Mouse (Mus musculus) retina, postnatal 1 day (tissue): Measurements from ENCODE around the gene Thbd.
A peak's percentile ranks its signal among the peaks of the same experiment; 100 is the strongest.

ENCODE experiments used
- DNase-seq: peaks from one replicate; pipeline ENCODE4 v3.0.0-alpha.2; 2012

The Thbd gene

DNA sequence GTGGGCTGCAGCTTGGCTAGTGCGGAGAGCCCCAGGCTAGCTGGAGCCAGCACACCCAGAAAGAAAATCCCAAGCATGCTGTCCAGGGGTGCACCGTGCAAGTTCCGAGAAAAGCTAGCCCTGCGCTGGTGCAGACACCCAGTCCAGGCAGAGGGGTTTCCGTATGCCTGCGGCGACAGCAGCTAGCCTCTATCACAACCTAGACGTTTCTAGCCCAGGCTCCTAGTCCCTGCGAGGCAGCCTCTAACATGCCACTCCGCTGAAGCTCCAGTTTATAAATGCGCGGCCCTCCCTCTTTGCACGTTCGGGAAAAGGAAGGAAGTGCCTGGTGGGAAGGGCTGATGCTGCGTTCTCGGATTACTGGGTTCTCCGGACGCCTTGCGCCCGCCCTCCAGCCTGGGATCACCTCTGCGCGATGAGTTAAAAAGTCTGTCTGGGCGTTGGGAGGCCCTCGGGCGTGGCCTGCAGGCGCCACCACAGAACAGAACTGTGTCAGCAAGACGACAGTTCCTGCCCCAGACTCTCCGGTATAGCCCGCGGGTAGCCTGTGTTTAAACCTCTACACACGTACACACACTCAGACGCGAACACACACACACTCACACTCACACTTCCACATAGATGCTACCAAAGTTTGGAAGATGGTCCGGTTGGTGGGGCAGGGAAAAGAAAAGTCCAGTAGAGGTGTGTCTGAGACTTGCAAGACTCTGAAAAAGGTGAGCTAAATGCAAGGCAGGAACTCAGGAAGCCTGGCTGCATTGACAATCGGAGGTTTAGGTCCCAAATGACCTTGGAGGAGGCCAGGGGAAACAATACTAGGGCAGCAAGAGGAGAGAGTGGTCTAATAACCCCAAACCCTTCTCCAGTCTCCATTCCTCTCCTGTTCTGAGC is at the start of gene Thbd:
TSS of gene Thbd (minus strand) at position 319 of the 891 bp plus-strand sequence.
- peak; percentile 50 for DNase-seq

DNA sequence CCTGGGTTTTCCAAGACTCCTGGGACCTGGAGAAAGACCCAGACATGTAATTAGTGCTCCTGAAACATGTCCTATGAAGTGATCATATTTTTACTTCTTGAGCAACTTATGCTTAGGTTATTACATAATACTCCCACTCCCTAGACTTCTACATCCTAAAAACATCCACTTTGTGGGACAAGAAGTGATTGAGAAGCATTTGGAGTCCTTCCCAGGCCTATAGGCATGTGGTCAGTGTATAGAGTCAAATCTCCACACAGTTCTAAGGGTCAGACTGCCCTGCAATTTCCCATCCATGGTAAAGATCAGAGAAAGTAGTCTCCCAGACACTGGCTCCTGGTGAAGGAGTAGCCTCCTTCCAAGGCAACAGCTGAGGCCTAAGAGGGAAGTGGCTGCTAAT is 47.4 kb upstream of the Thbd start:
- DNase-seq = no peak

DNA sequence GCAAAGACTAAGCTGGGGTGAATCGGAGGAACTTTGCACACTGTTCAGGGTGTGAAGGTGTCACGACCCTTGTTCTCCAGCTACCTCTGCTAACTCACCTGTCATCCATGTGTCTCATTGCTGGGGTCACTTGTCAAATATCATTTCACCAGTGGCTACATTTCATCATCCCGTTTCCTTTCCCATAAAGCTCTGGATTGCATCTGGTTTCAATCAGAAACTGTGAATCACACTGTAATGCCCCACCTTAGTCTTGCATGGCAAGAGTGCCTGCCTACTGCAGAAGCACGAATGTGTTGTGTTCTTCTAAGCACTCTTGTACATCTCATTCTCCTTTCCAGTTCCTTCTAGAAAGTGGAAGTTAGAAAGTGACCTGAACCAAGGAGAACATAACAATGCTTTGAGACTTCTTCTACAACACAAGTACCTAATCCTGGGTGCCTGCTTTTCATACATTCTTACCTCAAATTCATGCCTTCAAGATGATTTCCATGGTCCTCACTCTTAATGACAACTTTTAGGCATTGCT is 46.1 kb upstream of the Thbd start:
- no peak for DNase-seq

DNA sequence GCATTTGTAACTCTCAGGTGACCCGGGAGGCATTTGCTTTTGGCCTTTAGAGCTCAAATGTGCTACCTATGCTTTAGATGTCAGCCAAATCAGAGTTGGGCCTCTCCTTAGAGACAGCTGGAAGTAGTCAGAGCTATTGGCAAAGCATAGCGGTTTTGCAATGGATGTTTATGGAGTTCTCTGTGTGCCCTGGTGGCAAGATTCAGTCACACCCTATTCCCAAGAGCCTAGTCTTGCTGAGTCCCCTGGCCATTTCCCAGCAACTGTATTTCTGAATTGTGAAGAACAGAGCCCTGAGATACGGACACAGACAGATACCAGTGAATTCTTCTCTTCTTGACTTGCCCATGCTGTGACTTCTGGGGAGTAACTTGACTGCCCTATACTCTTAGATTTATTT is 45.1 kb upstream of the Thbd start:
- no peak for DNase-seq

DNA sequence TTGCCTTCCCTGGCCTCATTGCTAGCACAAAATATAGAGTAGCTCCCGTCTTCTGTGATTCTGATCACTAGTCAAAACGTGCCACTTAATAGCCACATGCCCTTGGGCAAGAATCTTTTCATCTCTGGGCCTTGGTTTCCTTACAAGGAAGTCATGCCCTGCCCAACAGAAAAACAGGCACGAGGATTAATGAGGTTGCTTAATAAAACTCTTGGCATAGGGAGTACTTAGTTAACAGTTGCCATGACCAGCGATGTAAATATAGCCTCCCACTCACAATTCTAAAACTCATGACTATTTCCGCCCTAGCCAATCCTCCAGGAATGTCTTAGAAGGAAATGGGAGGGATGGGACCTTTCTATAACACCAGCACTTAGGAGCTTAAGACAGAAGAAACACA is 43.5 kb upstream of the Thbd start:
- no peak for DNase-seq

DNA sequence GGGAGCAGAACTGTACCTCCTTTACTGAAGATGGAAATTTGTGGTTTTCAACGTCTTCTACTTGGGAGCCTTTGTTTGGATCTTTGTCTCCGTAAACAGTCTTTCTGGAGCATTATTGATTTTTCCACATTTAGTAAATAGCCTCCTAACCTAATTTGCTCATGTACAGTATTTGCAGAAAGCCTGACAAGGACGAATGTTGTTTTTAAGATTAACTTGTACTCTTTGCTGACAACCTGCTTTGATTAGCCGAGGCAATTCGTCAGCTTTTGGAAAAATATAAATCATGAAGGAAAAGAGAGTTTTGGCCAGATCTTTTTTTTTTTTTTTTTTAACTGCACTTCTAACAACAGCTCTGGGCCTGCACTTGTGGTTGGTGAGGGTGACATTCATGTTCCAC is 42.6 kb upstream of the Thbd start:
- DNase-seq = no peak

DNA sequence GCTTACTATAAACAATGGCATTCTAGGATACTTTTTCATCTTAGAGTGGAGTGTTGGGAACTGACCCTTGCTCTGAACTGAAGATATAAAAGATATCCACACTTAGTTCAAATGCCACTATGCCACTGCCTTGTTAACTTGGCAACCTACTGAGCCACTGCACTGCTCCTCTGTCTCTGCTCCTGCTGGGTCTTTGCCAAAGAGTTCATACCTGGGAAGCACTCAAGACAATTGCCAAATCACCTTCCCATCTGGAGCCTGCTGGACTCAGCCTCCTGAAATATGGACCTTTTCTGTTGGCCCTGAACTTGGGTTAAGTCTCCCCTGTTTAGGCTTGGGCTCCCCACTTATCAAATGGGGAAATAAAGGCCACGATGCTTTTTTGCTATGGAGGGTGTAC is 41.7 kb upstream of the Thbd start:
- DNase-seq = no peak

DNA sequence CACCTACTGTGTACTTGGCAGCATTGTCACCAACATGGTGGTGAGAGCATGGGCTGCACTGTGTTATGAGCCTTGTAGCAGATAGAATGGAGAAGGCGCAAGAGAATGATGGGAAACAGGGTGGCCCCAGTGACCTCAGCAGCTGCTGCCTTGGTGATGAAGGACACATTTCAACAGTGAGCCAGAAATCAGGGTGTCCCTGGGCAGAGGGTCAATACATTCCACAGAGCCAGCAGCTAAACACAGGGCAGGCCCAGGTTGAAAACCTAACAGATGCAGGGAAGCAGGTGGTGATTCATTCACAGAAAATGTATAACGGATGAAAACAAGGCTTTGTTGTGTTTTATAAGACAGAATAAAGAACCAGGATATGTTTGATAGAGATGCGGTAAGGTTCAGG is 38.5 kb upstream of the Thbd start:
- no peak for DNase-seq

DNA sequence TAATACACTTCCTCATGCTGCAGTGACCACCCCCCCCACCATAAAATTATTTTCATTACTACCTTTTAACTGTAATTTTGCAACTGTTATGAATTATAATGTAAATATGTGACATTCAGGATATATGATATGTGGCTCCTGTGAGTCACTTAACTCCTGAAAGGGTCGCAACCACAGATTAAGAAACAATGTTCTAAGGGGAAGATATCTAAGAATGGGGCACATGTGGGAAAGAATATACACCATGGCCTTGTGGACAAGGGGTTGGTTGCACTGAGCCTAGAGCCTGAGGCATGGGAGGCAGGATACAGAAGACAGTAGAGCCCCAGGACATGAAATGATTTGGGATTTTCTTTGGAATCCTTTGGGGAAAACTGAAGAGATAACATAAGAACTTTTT is 37.6 kb upstream of the Thbd start:
- DNase-seq = no peak

DNA sequence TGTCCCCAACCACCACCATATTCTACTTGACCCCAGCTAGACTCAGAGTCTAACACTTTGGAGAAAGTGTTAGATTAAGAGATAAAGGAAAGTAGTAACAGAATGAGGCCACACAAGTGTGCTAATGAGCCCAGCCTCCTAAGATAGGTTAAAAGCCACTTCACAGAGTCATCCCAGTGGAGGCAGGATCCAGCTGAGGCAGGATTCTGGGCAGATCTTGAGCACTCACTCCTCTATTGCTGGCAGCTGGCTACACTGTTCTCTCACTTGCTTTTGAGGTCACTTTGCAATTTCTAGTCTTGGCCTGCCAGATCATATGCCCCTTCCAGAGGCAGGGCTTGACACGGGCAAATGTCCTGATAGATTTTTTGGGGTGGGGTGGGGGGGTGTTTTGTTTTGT is 36.5 kb upstream of the Thbd start:
- DNase-seq = no peak

DNA sequence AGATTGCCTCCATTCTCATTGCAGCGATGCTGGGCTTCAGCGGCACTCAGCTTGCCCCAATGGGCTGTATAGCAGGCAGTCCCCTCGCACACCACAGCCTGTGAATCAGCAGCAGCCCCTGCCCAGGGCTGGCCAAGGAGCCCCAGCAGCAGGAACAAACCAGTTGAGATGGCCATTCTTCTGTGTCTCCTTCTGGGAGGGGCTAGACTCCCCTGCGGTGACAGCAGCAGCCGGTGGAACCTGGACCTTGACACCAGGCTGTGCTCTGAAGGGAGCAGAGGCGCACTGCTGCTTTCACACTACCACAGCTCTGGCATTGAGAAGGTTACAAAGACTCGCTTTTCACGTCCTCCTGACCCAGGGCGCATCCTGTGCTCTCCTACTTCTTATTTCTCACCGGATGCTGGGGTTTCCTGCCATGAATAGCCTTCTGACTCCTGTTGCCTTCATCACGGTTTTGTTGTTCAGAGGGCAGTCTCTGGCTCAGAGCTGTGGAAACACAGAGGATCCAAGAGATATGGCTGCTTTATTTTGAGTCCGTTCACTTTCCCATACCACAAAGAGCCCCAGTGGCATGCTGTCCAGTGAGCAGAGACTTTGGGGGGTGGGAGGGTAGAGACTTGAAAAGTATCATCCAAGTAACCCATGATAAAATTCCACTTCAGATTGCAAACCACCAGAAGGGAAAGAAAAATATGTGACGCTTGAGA is 35.4 kb upstream of the Thbd start, which contains the start of gene Cd93:
TSS of gene Cd93 (minus strand) at position 315 of the 710 bp plus-strand sequence.
- DNase-seq = no peak

DNA sequence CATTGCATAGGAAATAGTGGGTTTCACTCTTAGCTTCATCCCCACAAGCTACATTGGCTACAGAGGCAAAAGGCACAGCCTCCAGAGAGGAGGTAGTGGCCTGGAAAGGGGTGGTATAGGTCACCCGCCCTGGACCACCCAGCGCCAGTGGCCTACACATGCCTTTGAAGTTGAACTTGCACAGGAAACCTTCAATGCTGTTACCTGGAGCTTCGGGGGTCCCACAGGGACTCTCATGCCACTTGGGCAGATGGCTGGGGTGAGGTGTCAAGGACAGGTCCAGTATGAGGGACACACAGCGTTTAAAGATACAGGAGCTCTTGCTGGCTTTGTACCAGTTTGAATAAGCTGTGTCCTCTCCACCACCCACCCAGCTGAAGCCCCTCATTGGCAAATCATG is 34.7 kb upstream of the Thbd start:
- no peak for DNase-seq

DNA sequence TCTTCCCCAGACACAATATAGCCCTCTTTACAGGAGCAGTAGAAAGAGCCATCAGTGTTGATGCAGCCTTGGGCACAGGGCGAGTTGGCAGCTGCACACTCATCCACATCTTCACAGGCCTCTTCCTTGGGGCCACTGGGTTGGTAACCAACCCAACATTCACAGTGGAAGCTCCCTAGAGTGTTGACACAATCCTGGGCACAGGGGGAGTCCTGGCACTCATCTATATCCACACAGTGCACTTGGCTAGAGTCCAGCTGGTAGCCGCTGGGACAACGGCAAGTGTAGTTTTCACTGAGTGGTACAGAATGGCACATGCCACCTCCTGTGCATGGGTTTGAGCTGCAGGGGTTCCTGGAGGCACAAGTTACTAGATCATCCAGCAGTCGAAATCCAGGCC is 34.2 kb upstream of the Thbd start:
- no peak for DNase-seq

DNA sequence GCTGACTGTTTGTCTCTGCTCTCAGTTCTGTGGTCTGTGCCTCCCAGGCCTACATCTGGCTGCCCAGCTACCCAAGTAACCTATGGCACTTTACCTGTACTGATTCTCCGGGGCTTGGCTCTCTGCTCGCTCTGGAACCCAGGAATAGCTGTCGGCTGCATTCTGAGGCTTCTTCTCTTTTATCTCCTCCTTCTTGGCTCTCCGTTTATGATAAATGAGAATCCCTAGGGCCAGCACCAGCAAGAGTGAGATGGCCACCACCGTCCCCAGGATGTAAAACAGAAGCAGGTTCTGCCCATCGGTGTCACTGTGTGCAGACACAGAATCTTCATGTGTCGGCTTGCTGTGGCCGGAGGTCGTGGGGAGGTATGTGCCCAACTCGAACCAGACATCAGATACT is 33.4 kb upstream of the Thbd start:
- DNase-seq = no peak

DNA sequence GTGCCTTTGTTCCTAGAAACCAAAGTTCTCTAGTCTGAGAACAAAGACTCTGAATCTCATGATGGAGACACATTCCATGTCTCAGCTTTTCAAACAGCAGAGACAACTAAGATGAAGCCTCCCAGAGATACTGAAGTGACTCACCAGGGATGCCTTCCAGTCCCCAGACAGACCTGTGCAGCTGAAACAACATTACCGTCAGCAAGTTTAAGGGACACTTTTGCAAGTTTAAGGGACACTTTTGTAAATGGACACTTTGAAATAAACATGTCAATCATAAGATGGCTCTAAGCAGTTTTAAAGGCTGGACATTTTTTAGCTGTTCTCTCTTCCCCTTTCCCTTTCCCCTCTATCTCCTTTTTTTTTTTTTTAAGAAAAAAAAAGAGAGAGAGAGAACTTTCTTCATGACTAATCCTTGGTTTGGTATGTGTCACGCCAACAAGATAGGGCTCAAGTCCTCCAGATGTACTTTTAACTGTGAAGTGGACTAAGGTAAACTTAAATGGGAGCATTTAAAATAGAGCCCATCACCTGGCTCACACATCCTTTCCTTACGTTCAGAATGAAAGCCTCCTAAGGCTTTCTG is 31.8 kb upstream of the Thbd start:
- no peak for DNase-seq

DNA sequence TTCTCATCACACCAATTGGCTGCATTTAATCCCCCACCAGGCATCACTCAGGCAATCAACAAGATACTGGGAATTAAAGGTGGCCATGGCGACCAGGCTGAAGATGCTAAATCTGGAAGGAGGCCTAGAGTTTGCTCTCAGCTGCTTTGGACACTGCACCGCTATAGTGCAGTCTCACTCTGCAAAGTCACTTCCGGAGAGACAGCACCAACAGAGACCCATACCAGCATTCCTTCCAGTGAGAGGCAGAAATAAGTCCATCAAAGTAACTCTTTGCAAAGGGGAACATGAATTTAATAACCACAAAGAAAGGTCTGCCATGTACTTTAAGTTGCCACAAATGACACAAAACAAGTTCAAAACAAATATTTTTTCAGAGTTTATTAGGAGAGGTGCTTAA is 28.3 kb upstream of the Thbd start:
- peak; percentile 48 for DNase-seq

DNA sequence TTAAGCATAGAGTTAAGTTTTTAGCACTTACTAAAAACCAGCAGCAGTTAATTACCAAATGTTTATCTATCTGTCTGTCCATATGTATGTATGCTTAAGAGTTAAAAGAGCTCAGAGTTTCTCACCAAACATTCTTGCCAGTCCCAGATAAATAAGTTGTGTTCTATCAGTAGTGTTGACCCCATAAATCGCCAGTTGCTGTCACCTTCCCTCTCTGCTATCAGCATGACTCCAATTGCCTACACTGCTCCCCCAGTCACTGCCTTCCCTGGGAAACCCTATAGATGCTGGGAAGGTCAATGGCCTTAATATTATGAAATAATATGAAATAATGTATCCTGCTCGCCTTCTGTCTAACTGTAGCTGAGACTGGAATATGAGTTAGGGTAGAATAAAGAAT is 24.4 kb upstream of the Thbd start:
- DNase-seq = no peak

DNA sequence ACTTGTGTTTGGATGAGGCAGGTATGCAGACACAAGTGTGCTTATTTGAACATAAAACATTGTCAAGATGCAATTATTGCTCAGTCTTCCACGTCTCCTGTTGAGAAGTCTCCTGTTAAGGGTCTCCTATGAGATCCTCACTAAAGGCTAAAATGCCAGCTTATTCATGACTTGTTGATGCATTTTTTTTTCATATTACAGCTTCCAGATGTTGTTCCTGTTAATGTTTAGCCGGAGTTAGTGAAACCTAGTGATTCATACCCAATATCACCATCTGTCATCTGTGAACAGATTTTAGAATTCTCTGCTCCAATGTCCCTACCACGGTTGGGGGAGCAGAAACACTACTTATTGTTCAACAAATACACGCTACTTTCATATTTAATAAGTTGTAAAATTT is 23.0 kb upstream of the Thbd start:
- no peak for DNase-seq

DNA sequence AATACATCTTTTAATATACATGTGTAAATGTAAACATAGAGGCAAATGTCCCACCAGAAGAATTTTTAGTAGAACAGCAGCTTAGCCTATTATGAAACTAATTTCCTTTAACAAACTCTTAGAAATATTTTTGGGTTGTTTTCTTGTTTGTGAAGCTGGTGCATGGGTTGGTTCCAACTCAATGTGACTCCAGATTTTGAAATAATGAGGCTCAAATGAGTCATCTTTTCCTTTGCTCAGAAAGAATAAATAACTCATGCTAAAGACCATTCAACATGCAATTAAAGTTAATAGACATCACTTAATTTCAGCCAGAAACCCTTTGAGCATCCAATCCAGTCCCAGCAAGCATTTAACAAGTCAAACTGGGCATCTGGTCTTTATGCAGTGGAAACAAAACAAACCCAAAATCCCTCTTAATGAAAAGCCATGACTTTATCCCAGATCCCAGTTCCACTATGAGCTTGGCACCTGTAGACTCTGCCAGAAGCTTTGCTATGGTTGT is 21.1 kb upstream of the Thbd start:
- DNase-seq = no peak

DNA sequence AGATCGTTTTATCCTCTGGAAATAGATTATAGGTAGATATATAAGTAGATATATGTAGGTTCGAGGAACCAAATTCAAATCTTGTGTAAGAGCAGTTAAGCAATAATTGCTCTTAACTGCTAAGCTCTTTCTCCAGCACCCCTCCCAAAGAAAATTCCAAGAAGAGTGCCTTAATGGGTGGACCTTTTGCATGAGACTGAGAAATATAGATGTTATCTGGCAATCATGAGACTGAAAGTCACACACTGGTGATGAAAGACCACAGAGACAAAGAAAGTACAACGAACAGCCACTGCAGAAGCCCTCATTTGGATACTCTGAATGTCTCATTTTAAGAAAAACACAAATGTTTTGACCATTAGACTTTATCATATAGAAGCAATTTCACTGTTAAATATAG is 20.5 kb upstream of the Thbd start:
- no peak for DNase-seq

DNA sequence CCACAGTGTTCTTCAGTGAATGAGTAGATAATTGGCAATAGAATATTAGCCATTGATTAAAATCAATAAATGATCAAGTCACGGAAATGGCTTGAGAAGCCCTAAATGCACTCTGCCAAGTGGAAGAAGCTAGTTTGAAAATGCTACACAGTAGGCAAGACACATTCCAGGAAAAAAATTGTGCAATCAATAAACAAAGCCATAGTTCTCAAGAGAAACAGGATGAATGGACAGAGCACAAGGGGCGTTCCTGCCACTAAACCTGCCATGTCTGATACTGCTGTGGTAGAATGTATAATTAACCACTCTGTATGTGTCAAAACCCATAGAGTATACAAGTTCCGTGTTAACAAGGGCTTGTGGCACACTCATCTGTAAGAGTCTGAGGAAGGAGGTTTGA is 19.6 kb upstream of the Thbd start:
- DNase-seq = no peak

DNA sequence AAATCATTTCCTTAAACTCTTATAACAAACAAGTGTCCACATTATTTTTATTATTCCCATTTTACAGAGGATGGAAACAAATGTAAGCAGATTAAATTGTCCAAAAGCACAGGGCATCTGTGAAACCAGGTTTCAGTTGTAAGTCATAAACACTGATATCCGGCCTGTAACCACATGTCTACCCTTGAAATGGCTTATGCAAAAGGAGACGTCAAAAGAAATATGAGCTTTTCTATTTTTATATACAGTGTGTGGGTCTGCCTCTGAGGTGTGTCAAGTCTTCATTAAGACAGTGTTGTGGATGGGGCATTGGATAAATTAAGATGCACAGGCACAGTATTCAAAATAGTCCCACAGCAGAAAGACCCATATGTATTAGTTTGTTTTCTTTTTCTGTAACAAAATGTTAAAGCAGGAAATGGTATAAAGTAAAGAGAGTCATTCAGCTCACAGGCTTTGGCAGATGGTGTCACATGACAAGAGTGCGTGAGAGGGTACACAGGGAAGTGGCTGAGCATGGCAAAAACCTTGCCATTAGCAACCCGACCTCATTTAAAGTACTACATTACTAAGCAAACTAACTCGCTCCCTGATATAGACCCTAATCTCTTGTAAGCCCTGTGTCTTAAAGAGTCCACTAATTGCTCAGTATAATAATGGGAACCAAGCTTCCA is 17.9 kb upstream of the Thbd start:
- no peak for DNase-seq

DNA sequence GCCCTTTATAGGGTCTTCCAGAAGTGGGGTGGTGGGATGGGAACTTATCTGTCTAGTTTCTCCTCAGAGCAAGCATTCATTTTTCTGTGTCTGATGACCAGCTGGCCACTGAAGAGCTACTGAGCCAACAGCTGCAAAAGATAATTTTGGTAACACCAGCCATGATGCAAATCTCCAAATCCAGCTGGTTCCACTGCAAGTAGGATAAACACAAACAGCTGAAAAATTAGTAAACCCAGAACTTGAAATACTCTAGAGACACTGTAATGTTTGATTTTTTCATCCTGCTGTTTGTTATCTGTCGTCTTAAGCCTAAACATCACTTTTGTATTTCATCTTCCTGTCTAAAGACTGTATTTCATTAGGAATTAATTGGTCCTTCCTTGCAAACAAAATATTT is 13.7 kb upstream of the Thbd start:
- no peak for DNase-seq
